Mouse (Mus musculus) right cerebral cortex, postnatal 14 days (tissue): Measurements from ENCODE around the gene Naip1.
"Not testable (repeated sequence)": the region's sequence is repeated elsewhere in the genome, so short reads cannot be mapped to it uniquely, and the experiment has no call there.

Experiments
- DNase-seq: peaks from one replicate; pipeline ENCODE4 v3.0.0; 2022

Naip1 gene

GRCm38 (mm10) chr13:100452415-100453127, at the start of gene Naip1:
Naip1 (minus strand) TSS chr13:100452869.
- DNase-seq: not testable (repeated sequence)

DNA sequence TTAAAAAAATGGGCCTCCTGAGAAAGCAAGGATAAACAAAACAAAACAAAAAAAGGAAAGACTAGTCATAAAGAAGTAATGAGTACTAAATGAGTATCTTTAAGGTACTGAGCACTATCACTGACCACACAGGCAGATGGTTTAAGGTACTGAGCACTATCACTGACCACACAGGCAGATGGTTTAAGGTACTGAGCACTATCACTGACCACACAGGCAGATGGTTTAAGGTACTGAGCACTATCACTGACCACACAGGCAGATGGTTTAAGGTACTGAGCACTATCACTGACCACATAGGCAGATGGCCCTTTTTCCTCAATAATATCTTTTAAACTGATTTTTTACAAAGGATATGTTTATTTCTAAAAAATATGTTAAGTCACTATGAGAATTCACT, 47.0 kb upstream of the Naip1 start:
- not testable (repeated sequence) for DNase-seq

GRCm38 (mm10) chr13:100495337-100495736, 42.7 kb upstream of the Naip1 start:
- DNase-seq: no peak

DNA sequence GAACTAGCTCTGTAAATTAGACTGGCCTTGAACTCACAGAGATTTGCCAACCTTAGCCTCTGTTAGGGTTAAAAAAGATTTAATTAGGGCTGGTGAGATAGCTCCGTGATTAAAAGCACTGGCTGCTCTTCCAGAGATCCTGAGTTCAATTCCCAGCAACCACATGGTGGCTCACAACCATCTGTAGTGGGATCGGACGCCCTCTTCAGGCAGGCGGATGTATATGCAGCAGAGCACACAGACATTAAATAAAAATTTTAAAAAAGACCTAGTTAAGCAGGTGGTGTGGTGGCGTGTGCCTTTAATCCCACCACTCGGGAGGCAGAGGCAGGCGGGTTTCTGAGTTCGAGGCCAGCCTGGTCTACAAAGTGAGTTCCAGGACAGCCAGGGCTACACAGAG, 41.7 kb upstream of the Naip1 start:
- DNase-seq: not testable (repeated sequence)

GRCm38 (mm10) chr13:100493313-100493712, 40.6 kb upstream of the Naip1 start:
- no peak for DNase-seq

DNA sequence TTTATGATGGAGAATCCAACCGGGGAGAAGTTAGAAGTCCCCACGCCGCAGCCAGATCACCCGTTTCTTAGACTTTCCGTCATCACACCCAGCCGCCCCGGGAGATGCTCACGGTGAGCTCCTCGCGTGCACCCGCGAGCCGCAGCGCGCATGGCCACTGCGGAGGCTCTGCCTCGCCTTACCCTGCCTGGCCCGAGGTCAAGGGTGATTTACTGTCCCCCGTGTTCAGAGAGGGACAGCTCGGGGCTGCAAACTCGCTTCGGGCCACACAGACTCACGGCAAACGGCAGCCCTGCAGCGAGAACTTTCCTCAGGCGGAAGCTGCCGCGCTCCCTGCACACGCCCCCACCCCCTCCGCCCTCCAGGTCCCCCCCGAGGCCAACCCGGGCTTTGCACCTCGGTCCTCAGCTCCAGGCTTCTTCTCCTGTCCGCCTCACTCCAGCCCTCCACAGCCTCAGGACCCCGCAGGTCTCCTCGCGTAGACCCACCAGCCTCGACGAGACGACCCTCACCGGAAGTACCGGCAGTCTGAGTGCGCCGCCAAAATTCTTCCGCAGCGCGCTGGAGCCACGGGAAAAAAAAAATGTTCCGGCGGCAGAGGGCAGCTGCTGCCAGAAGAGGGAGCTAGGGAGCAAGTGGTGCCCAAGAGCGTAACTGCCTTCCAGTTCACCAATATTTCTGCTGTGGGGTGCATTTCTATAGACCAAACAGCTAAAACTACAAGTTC, 39.6 kb upstream of the Naip1 start, which contains the start of gene Gtf2h2:
Gtf2h2 (minus strand) TSS at position 519 of the 727 bp plus-strand sequence.
- DNase-seq: peak; percentile 85

- no peak for DNase-seq
Measured at GRCm38 (mm10) chr13:100491623-100492022, 39.0 kb upstream of the Naip1 start.

DNA sequence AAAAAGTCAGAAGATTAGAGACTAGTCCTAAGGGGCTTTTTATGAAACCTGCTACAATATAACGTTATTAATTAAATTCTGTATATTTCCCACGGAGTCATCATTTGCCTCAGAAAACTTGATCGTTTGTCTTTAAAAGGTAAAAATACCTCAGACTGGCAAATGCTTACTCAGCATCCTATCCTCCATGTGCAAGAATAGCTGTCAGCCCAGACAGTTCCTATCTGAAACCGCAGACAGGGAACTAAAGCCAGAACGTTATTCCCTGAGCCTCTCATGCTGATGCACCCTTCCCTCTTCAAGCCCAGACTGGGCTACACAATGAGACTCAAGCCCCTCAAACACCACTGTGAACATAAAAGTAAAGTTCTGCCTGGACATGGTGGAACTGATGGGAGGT, 37.8 kb upstream of the Naip1 start:
- DNase-seq: no peak

DNA sequence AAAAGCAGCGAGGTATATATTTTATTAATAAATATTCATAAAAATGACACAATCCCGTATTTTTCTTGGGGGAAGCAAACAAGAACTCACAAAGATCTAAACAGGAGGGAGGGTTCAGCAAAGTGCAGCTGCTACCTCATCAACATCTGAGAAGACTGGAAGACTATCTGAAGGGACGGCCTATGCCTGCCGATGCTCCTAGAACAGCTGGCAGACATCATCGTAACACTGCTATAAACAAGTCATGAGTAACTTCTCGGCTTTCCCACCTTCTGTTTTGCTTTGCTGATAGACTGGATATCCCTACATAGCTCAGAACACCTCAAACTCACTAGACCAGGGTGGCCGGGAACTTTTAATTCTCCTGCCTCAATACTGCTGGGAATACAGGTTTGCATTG, 30.9 kb upstream of the Naip1 start:
- no peak for DNase-seq

GRCm38 (mm10) chr13:100463527-100464222, 11.0 kb upstream of the Naip1 start:
- no peak for DNase-seq

DNA sequence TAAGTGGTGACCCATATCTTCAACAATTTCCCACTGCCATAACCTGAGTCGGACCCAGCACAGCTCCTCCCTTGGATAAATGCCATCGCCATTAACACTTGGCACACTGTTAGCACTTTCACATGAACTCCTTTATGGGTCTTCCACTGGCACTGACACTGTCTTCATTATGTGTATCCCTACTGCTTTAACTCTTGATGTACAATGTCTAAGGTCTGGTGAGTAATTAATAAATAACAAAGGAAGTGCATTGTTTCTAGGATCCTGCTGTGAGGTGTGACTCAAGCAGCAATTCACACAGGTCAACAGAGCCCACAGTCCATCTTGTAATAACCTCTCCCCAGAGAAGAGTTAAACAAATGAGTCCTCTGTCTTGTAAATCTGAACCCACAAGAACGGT, 8.7 kb upstream of the Naip1 start:
- no peak for DNase-seq

GRCm38 (mm10) chr13:100449495-100449894, 3.2 kb downstream of the Naip1 start:
- DNase-seq: no peak

GRCm38 (mm10) chr13:100440116-100440515, 12.6 kb downstream of the Naip1 start:
- DNase-seq: no peak

- DNase-seq: no peak
Measured at GRCm38 (mm10) chr13:100438701-100439100, 14.0 kb downstream of the Naip1 start.

DNA sequence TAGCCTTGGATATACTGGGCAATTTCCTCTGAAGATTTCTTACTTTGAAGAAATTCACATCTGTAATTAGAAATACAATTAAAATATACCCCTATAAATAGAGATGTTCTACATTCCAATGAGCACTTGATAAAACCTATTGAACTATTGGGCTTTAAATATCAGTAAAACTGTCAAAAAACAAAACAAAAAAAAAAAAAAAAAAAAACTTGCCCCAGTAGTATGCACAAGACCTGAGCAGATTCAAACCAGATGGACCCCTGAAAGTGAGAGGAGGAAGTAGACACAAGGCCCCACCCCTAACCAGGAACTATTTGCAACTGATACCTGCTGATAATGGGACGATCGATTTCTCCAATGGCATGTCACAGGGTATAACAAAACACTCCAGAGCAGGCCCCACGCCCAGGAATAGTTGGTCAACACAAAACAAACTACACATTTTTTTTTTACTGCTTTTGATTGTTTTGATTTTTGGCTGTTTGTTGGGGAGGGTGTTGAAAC, 15.3 kb downstream of the Naip1 start:
- no peak for DNase-seq

- DNase-seq: not testable (repeated sequence)
Measured at GRCm38 (mm10) chr13:100436556-100437163, 16.0 kb downstream of the Naip1 start.

DNA sequence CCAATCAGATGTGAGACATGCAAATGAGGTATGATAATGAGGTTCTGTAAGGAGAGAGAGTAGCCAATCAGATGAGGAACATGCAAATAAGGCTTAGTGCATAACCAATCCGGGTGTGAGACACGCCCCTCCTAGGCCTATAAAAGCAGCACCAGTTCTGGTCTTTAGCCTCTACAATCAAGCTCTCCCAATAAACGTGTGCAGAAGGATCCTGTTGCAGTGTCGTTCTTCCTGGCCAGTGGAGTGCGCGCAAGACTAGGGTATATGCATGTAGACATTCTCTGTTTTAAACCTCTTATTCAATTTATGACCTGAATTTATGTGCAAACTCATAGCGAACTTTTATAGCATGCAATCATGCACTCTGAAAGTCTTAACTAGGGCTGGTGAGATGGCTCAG, 32.7 kb downstream of the Naip1 start:
- not testable (repeated sequence) for DNase-seq

- no peak for DNase-seq
Measured at GRCm38 (mm10) chr13:100414428-100414827, 38.2 kb downstream of the Naip1 start.

DNA sequence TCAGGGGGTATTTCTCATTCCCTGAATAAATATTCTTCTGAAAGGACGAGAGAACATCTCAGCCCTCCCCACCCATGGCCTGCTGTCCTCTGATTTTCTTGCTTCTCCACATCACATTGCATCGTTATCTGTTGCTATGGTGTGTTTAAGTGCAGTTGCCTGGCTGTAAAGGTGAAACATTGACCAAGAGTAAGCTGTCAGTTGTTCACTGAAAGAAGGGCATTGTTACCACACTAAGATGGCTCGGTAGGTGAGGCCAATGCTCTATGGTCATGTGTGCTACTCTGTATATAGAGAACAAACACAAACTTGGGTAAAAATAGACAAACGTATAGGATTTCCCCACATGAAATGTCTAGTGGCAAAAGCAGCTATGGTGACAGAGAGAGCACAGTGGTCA, 42.8 kb downstream of the Naip1 start:
- DNase-seq: no peak

DNA sequence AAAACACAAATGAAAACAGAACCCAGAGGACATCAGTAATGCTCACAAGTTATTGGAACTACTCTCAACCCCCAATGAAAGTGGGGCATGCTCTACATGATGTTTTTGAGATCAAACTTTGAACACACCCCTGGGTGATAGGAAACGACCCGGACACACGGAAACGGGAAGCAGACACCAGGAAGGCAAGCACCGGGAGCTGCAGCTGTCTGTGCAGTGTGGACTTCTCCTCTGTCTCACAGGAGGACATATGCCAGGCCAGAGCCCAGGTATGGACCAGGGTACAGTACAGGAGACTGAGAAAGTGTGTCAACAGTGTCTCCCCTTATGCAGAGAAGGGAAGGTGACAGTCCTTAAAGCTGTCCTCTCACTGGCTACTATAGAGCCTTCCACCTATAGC, 43.5 kb downstream of the Naip1 start:
- no peak for DNase-seq

GRCm38 (mm10) chr13:100408242-100408641, 44.4 kb downstream of the Naip1 start:
- no peak for DNase-seq

GRCm38 (mm10) chr13:100402930-100403637, 49.6 kb downstream of the Naip1 start:
- DNase-seq: not testable (repeated sequence)
